Mouse (Mus musculus) right cerebral cortex, adult 2 months (tissue): ENCODE measurements at regions not wholly inside any gene's neighbourhood (a gene's known extent, or its start where the extent isn't known, plus 50 kb on each side); places are given as distances from the start of the nearest gene placed in this dataset.

Experiments
- DNase-seq, 2 experiments: peaks; one replicate each; pipeline ENCODE4 v3.0.0; 2021 to 2022; ENCODE audit warnings: low spot score in 2 of 2

GRCm38 (mm10) chr15:88202736-88203135, 397.4 kb upstream of the Zdhhc25 start:
- DNase-seq, result no peak

- no peak for DNase-seq
Observed at GRCm38 (mm10) chr15:88213356-88213755, 386.7 kb upstream of the Zdhhc25 start.

GRCm38 (mm10) chr15:88214286-88214685, 385.8 kb upstream of the Zdhhc25 start:
- DNase-seq, result no peak

GRCm38 (mm10) chr15:88229456-88229855, 370.6 kb upstream of the Zdhhc25 start:
- DNase-seq, result no peak

- DNase-seq, result peak; percentile 15 to 34
Observed at GRCm38 (mm10) chr15:88244606-88245005, 355.5 kb upstream of the Zdhhc25 start.

- no peak for DNase-seq
Observed at GRCm38 (mm10) chr15:88245496-88246246, 354.4 kb upstream of the Zdhhc25 start.

GRCm38 (mm10) chr15:88247974-88248625, 352.0 kb upstream of the Zdhhc25 start:
- peak; percentile 94 to 95 for DNase-seq

GRCm38 (mm10) chr15:88288051-88288450, 312.1 kb upstream of the Zdhhc25 start:
- peak; percentile 16 to 21 for DNase-seq

- no peak for DNase-seq
Observed at GRCm38 (mm10) chr15:88288696-88289095, 311.4 kb upstream of the Zdhhc25 start.

GRCm38 (mm10) chr15:88290740-88291363, 309.2 kb upstream of the Zdhhc25 start:
- no peak for DNase-seq

- DNase-seq, result no peak
Observed at GRCm38 (mm10) chr15:88299061-88299460, 301.0 kb upstream of the Zdhhc25 start.

GRCm38 (mm10) chr15:88311158-88311557, 288.9 kb upstream of the Zdhhc25 start:
- no peak for DNase-seq

- DNase-seq, result no peak
Observed at GRCm38 (mm10) chr15:88314810-88315459, 285.2 kb upstream of the Zdhhc25 start.

GRCm38 (mm10) chr15:88318048-88318447, 282.1 kb upstream of the Zdhhc25 start:
- DNase-seq, result no peak

- DNase-seq, result no peak
Observed at GRCm38 (mm10) chr15:88319527-88319926, 280.6 kb upstream of the Zdhhc25 start.

GRCm38 (mm10) chr15:88323584-88324375, 276.3 kb upstream of the Zdhhc25 start:
- DNase-seq, result no peak

- DNase-seq, result no peak
Observed at GRCm38 (mm10) chr15:88325108-88325507, 275.0 kb upstream of the Zdhhc25 start.

GRCm38 (mm10) chr15:88353206-88353605, 246.9 kb upstream of the Zdhhc25 start:
- no peak for DNase-seq

GRCm38 (mm10) chr15:88360375-88361035, 239.6 kb upstream of the Zdhhc25 start:
- no peak for DNase-seq

GRCm38 (mm10) chr15:88361351-88361750, 238.8 kb upstream of the Zdhhc25 start:
- DNase-seq, result no peak

GRCm38 (mm10) chr15:88362966-88363365, 237.1 kb upstream of the Zdhhc25 start:
- DNase-seq, result no peak
